Mouse (Mus musculus) stomach, postnatal 0 days (tissue): Measurements from ENCODE around the gene Hpn. TPM values are rescaled to one million over a fixed set of nuclear protein-coding genes. Genes with fewer than 3 reads are reported as not detected.

Experiments used
- ATAC-seq: fragments of 200-750 bp; cut with Nextera tagmentation; 2 replicates; pipeline ENCODE4 v1.8.0; 2017; ENCODE audit not compliant: low FRiP score, low TSS enrichment
- DNase-seq: peaks from one replicate; pipeline ENCODE4 v3.0.0-alpha.2; 2016; ENCODE audit warnings: low spot score
- H3K27ac ChIP-seq: fragments of 300-500 bp; sonication (generic); replicated peaks from 2 replicates; pipeline ENCODE4 v1.5.1; 2014; ENCODE audit warnings: mild to moderate bottlenecking, control low read depth
- H3K27me3 ChIP-seq: fragments of 300-500 bp; sonication (generic); 2 replicates; pipeline ENCODE4 v1.6.1; 2014; ENCODE audit warnings: low read length; ENCODE audit not compliant: control insufficient read depth, insufficient read depth
- H3K36me3 ChIP-seq: fragments of 300-500 bp; sonication (generic); 2 replicates; pipeline ENCODE4 v1.6.1; 2014; ENCODE audit warnings: low read length, mixed read lengths; ENCODE audit not compliant: control insufficient read depth, insufficient read depth
- H3K4me1 ChIP-seq: fragments of 300-500 bp; sonication (generic); replicated peaks from 2 replicates; pipeline ENCODE4 v1.6.1; 2014; ENCODE audit warnings: antibody characterized with exemption; ENCODE audit not compliant: control insufficient read depth, insufficient read depth
- H3K4me2 ChIP-seq: fragments of 300-500 bp; sonication (generic); replicated peaks from 2 replicates; pipeline ENCODE4 v1.6.1; 2014; ENCODE audit warnings: low read depth, mild to moderate bottlenecking, control low read depth, moderate library complexity
- H3K4me3 ChIP-seq: fragments of 300-500 bp; sonication (generic); 2 replicates; pipeline ENCODE4 v1.5.1; 2014; ENCODE audit warnings: low read depth, low read length, control low read depth
- H3K9ac ChIP-seq: fragments of 300-500 bp; sonication (generic); 2 replicates; pipeline ENCODE4 v1.6.1; 2014; ENCODE audit warnings: mild to moderate bottlenecking, low read length, control low read depth, mixed read lengths
- H3K9me3 ChIP-seq: fragments of 300-500 bp; sonication (generic); 2 replicates; pipeline ENCODE4 v1.6.1; 2016; ENCODE audit warnings: low read length; ENCODE audit not compliant: control insufficient read depth
- CTCF ChIP-seq: IDR thresholded peaks from 2 replicates; pipeline ENCODE4 v1.5.1; 2016; ENCODE audit warnings: antibody characterized with exemption, low read depth, mild to moderate bottlenecking, moderate library complexity
- EP300 ChIP-seq: optimal IDR thresholded peaks from 2 replicates; pipeline ENCODE3; 2016; ENCODE audit warnings: antibody characterized with exemption
- WGBS: fragments of 180-500 bp; shearing (Covaris S2); extraction: QIAGEN DNeasy Blood & Tissue Kit; methylation state at CpG from one replicate; pipeline ENCODE4 v1.1.7; 2014; 5-methylcytosine and 5-hydroxymethylcytosine counted together
- polyA plus RNA-seq: library from polyadenylated mRNA; unstranded; fragments of >200 nt; fragmentation: Nextera tagmentation; extraction: Ambion mirVana; gene quantifications from 2 replicates; pipeline ENCODE4 v1.2.1, GENCODE M21; 2015

Gene Hpn
- polyA plus RNA-seq, 1 experiment from 2014 or later = 17.9 TPM

DNA sequence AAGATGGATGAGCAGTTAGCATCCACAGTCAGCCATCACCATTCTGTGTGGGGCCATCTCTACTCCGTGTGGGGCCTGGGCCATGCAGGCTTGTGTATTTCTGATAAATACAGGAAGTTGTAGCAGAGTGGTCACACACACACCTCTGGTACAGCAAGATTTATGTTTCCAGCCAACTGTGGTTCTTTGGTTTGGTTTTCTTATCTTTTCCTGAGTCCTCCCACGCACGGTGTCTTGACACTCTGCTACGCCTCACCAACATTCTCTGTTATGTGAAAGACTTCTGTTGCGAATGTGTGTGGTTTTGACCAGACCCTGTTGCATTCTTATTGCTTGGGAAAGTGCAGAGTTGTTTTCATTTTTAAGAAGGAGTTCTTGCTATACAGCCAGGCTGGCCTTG lies 45.7 kb upstream of the Hpn start:
- no peak overlapping the region for H3K4me2 ChIP-seq
- no peaks in the 10 kb centered on the region for H3K27me3 ChIP-seq
- no peak for TF ChIP-seq EP300
- TF ChIP-seq CTCF = no peak
- H3K9me3 ChIP-seq = no peaks in the 10 kb centered on the region
- DNase-seq = no peak
- H3K36me3 ChIP-seq = no peaks in the 10 kb centered on the region
- WGBS = 55% methylated on average over 5 of the region's 5 CpGs
- H3K9ac ChIP-seq = no peak overlapping the region
- H3K27ac ChIP-seq = no peak overlapping the region
- no peak overlapping the region for H3K4me3 ChIP-seq
- H3K4me1 ChIP-seq = no peaks in the 10 kb centered on the region
- ATAC-seq = no peak

DNA sequence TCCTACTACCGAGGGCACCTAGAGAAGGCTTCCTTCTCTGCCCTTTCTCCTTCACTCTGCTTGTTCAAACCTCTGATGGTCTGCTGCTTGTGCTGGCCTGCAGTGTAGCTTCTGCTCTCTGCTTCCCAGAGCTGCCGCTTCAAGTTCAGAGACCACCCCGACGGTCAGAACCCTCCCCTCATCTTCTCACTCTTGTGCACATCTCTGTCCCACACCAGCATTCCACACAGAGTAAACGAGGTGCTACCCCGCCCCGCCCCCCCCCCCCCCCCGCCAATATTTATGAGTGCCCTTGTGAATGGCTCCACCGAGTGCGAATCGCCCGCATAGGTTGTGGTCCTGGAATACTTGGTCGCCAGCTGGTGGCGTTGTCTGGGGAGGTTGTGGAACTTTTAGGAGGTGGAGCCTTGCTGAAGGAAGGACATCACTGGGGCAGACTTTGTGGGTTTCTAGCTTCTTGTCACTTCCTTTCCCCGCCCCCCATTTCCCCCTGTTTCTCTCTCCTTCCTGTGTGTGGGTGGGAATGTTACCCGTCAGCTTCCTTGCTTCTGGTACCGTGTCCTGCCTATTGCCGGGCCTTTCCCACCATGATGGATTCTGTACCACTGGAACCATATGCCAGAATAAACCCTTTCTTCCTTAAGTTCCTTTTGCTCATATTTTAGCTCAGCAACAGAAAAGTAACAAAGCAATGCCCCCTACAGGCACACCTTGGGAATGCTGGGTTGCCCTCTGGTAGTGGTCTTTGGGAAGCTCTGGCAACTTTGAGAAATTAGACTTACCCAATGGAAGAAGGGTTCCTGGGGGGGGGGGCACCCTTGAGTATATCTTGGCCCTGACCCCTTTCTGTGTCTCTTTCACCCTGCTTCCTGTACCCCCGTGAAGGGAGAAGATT lies 41.2 kb upstream of the Hpn start:
- WGBS = 36% methylated on average over 16 of the region's 19 CpGs
- H3K27me3 ChIP-seq = no peaks in the 10 kb centered on the region
- H3K27ac ChIP-seq = peak overlapping the region; percentile 72; the same call in 1 of the 2 replicates
- H3K9ac ChIP-seq = no peak overlapping the region
- 0 out of 2 replicates have a peak, but pooled peaks have one; percentile 10 for ATAC-seq
- TF ChIP-seq EP300 (no peak), CTCF (peak; percentile 65)
- no peak overlapping the region for H3K4me2 ChIP-seq
- DNase-seq = no peak
- 0 out of 2 replicates have a peak, but pooled peaks cover 2% of the 10 kb centered on the region for H3K4me1 ChIP-seq
- H3K4me3 ChIP-seq = no peak overlapping the region
- no peaks in the 10 kb centered on the region for H3K9me3 ChIP-seq
- H3K36me3 ChIP-seq = no peaks in the 10 kb centered on the region

DNA sequence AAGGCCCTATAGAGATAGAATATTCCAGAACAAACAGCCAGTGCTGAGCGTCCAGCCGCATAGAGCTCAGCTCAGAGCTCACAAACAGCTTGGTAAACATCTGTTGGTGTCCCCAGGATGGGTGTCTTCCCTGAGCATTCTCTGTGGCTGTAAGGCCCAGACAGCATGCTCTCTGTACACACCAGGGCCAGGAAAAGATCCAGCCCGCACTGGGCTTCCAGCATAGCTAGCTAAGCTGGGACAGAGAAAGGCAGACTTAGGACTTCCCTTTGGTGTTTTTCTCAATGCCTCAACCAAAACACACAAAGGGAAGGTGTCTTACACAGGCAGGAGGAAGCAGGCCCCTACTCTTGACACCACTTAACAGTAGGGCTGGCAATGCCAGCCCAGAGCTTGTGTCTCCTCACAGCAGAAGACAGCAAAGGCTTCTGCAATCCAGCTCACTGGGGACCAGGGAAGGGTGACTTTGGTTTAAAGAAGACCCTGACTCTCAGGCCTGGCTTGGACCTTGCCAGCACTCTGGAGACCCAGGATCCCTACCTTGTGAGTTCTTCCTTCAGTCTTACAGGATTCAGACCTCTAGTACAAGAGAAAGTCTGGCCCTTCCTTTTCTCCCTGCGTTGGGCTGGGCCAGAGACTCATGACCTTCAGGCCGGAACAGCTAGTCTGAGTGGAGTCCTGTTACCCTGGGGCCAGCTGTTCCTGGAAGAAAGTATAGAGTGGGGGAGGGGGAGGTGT lies 40.4 kb upstream of the Hpn start, which contains the start of gene Gramd1a:
Gene Gramd1a, minus strand, starts transcription at position 601 of the 738 bp plus-strand sequence.
- Histone ChIP-seq H3K4me2 (no peak within 1 kb of the TSS), H3K27me3 (no peaks in the 10 kb centered on the region), H3K4me1 (0 out of 2 replicates have a peak, but pooled peaks cover 2% of the 10 kb centered on the region), H3K36me3 (no peaks in the 10 kb centered on the region), H3K9me3 (no peaks in the 10 kb centered on the region), H3K27ac (peak within 1 kb of the TSS; percentile 72), H3K9ac (0 out of 2 replicates have a peak within 1 kb of the TSS, but pooled peaks have one; percentile 19), H3K4me3 (no peak within 1 kb of the TSS)
- WGBS = 55% methylated on average over 5 of the region's 5 CpGs
- ATAC-seq (no peak), DNase-seq (no peak)
- no peak for TF ChIP-seq EP300
- TF ChIP-seq CTCF = no peak

DNA sequence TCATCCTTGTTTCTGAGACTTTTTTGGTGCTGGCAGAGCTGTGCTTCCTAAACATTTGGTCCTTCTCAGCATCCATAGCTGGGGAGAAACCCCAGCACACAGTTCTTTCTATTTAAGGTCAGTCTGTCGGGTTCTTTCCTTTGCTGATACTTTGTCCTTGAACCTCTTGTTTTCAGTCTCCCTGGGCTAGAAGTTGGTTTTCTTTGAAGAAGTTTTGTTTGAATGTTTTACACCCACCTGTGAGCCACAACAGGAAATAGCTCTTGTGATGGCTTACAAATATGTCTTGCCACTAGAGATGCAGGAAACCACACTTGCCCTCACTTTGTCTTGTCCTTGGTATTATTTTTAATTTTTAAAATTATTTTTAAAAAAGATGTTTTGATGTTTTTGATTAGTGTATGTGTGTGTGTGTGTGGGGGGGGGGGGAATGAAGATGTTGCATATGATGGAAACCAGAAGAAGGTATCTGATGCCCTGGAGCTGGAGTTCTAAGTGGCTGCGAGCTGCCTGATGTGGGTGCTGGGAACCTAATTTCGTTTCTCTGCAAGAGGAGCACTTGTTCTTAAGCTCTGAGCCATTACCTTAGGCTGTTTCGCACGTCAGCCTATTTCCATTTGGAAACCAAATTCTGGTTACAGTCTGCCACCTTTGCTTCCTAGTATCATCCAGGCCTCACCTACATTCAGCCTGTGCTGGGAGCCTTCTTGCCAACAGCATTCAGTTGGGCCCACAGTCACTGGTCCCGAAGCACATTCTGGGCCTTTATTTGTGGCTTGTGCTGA lies 38.6 kb upstream of the Hpn start:
- DNase-seq = no peak
- Histone ChIP-seq H3K27ac (0 out of 2 replicates have a peak overlapping the region, but pooled peaks have one; percentile 30), H3K9ac (no peak overlapping the region), H3K4me1 (0 out of 2 replicates have a peak, but pooled peaks cover 2% of the 10 kb centered on the region), H3K9me3 (no peaks in the 10 kb centered on the region), H3K4me3 (no peak overlapping the region), H3K27me3 (no peaks in the 10 kb centered on the region), H3K4me2 (no peak overlapping the region), H3K36me3 (no peaks in the 10 kb centered on the region)
- ATAC-seq = no peak
- TF ChIP-seq CTCF (no peak), EP300 (no peak)
- WGBS = 85% methylated on average over 6 of the region's 6 CpGs
